Mouse (Mus musculus) olfactory bulb, adult 2 months (tissue): ENCODE measurements at regions not wholly inside any gene's neighbourhood (a gene's known extent, or its start where the extent isn't known, plus 50 kb on each side); places are given as distances from the start of the nearest gene placed in this dataset.

Source experiments
- CTCF ChIP-seq: fragments of 200-500 bp; IDR thresholded peaks from 2 replicates; pipeline ENCODE4 v1.5.1; 2012; ENCODE audit warnings: low read depth, mild to moderate bottlenecking, low read length, moderate library complexity; ENCODE audit not compliant: insufficient read depth
- POLR2A ChIP-seq: fragments of 200-500 bp; IDR thresholded peaks from 2 replicates; pipeline ENCODE4 v1.6.1; 2012; ENCODE audit warnings: mild to moderate bottlenecking, low read depth, low read length, moderate library complexity; ENCODE audit not compliant: insufficient read depth

- TF ChIP-seq POLR2A (no peak), CTCF (no peak)
Observed at GRCm38 (mm10) chr14:100864164-100864563, 336.0 kb downstream of the Prr30 start.
